Mouse (Mus musculus): ENCODE data around the gene Smyd3. TPM values are rescaled to one million over a fixed set of nuclear protein-coding genes. Genes with fewer than 3 reads are reported as not detected.
A peak's percentile ranks its signal among the peaks of the same experiment; 100 is the strongest.

Gene Smyd3
- polyA plus RNA-seq, 1 experiment from 2014 or later = 24.0 TPM

DNA sequence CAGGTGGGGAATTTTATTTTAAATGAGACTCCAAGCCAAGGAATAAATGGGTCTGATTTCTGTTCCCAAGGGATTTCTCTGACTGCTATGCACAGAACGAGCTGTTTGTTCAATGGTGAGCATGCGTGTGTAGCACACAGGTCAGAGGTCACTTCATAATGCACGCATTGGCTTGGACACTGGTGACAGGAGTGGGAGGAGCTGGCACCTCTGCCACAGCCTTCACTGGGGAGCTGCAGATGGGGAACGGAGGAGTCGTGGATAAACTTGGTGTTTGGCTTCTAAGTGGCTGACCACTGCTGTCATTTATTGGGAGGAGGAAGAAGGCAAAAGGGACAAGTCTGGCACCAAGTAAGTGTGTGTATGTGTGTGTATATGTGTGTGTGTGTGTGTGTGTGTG lies 421.5 kb downstream of the Smyd3 start:
- H3K27ac ChIP-seq (ENCODE audit: low read length) = peak overlapping the region; percentile 44; the same call in 1 of the 2 replicates
- no peak overlapping the region for H3K4me3 ChIP-seq (ENCODE audit: low read depth, low read length)
- WGBS = 31% methylated on average over 5 of the region's 5 CpGs
- no peak overlapping the region for H3K9ac ChIP-seq (replicated peaks; ENCODE audit: low read depth, low read length)
- no peak overlapping the region for H3K4me2 ChIP-seq (replicated peaks; ENCODE audit: low read depth, low read length)
- H3K36me3 ChIP-seq (ENCODE audit: control insufficient read depth, insufficient read depth, low read length) = no peaks in the 10 kb centered on the region
- no peaks in the 10 kb centered on the region for H3K27me3 ChIP-seq (ENCODE audit: control insufficient read depth, insufficient read depth, low read length)
- H3K4me1 ChIP-seq (ENCODE audit: control insufficient read depth, insufficient read depth, low read length) = peaks cover 12% of the 10 kb centered on the region; the same call in 1 of the 2 replicates
- no peak for ATAC-seq (ENCODE audit: insufficient number of reproducible peaks, insufficient read depth, low FRiP score, low read depth)
- no peaks in the 10 kb centered on the region for H3K9me3 ChIP-seq (ENCODE audit: control insufficient read depth, low read depth, low read length)

DNA sequence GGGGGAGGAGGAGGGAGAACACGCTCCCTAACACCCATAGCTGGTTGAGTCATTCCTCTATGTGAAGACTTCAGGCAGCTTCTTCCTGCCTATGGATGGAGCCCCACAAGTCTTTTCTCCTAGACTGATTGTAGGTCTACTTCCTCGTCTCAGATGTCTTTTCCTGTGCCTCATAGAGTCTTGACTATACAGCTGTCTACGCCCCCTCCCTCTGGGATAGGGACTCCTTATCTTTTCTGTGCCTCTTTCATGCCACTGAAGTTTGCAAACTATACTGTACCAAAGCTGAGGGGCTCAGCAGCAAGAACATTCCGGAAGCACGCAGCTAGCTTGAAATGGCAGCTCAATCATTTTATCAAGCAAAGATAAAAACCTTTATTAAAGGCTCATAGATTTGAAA lies 428.7 kb downstream of the Smyd3 start:
- WGBS = 84% methylated on average over 5 of the region's 5 CpGs
- Histone ChIP-seq H3K27ac (ENCODE audit: low read length) (no peak overlapping the region), H3K4me1 (ENCODE audit: control insufficient read depth, insufficient read depth, low read length) (peaks cover 4% of the 10 kb centered on the region; the same call in 1 of the 2 replicates), H3K4me3 (ENCODE audit: low read depth, low read length) (no peak overlapping the region), H3K36me3 (ENCODE audit: control insufficient read depth, insufficient read depth, low read length) (no peaks in the 10 kb centered on the region), H3K27me3 (ENCODE audit: control insufficient read depth, insufficient read depth, low read length) (no peaks in the 10 kb centered on the region), H3K4me2 (replicated peaks; ENCODE audit: low read depth, low read length) (no peak overlapping the region), H3K9ac (replicated peaks; ENCODE audit: low read depth, low read length) (no peak overlapping the region), H3K9me3 (ENCODE audit: control insufficient read depth, low read depth, low read length) (no peaks in the 10 kb centered on the region)
- ATAC-seq (ENCODE audit: insufficient number of reproducible peaks, insufficient read depth, low FRiP score, low read depth) = no peak

- H3K4me3 ChIP-seq (ENCODE audit: low read depth, low read length) = no peak overlapping the region
Measured at GRCm38 (mm10) chr1:179087033-179087998, 430.5 kb downstream of the Smyd3 start.

DNA sequence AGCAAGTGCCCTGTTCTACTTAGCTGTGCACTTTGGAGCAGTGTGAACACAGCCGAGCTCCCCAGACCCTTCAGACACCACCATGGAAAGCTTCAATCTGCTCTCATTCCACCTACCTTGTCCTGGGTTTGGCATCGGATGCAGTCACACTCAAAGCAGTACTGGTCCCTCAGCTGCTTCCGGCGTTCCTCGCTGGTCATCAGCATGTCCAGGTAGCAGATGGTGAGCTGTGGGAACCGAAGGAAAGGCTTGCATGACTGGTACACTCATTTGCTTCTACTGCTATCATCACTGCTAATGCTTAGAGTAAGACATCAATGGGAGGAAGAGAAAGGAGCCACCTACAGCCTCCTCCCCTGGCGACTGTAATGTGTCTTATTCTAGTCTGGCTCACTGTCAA lies 431.6 kb downstream of the Smyd3 start:
- Histone ChIP-seq H3K9me3 (ENCODE audit: control insufficient read depth, low read depth, low read length) (no peaks in the 10 kb centered on the region), H3K4me3 (ENCODE audit: low read depth, low read length) (no peak overlapping the region), H3K27ac (ENCODE audit: low read length) (no peak overlapping the region), H3K4me1 (ENCODE audit: control insufficient read depth, insufficient read depth, low read length) (peaks cover 5% of the 10 kb centered on the region; the same call in 1 of the 2 replicates), H3K4me2 (replicated peaks; ENCODE audit: low read depth, low read length) (no peak overlapping the region), H3K36me3 (ENCODE audit: control insufficient read depth, insufficient read depth, low read length) (no peaks in the 10 kb centered on the region), H3K9ac (replicated peaks; ENCODE audit: low read depth, low read length) (no peak overlapping the region), H3K27me3 (ENCODE audit: control insufficient read depth, insufficient read depth, low read length) (no peaks in the 10 kb centered on the region)
- WGBS = 89% methylated on average over 7 of the region's 7 CpGs
- no peak for ATAC-seq (ENCODE audit: insufficient number of reproducible peaks, insufficient read depth, low FRiP score, low read depth)

More at GRCm38 (mm10) chr1:179087033-179087998, 430.5 kb downstream of the Smyd3 start:
- no peak overlapping the region for H3K4me2 ChIP-seq (replicated peaks; ENCODE audit: low read depth, low read length)
- no peak for ATAC-seq (ENCODE audit: insufficient number of reproducible peaks, insufficient read depth, low FRiP score, low read depth)
- H3K9ac ChIP-seq (replicated peaks; ENCODE audit: low read depth, low read length) = no peak overlapping the region
- H3K9me3 ChIP-seq (ENCODE audit: control insufficient read depth, low read depth, low read length) = no peaks in the 10 kb centered on the region
- peaks cover 5% of the 10 kb centered on the region; the same call in 1 of the 2 replicates for H3K4me1 ChIP-seq (ENCODE audit: control insufficient read depth, insufficient read depth, low read length)
- 54% methylated on average over 6 of the region's 6 CpGs for WGBS
- no peaks in the 10 kb centered on the region for H3K36me3 ChIP-seq (ENCODE audit: control insufficient read depth, insufficient read depth, low read length)
- H3K27ac ChIP-seq (ENCODE audit: low read length) = no peak overlapping the region
- no peaks in the 10 kb centered on the region for H3K27me3 ChIP-seq (ENCODE audit: control insufficient read depth, insufficient read depth, low read length)

DNA sequence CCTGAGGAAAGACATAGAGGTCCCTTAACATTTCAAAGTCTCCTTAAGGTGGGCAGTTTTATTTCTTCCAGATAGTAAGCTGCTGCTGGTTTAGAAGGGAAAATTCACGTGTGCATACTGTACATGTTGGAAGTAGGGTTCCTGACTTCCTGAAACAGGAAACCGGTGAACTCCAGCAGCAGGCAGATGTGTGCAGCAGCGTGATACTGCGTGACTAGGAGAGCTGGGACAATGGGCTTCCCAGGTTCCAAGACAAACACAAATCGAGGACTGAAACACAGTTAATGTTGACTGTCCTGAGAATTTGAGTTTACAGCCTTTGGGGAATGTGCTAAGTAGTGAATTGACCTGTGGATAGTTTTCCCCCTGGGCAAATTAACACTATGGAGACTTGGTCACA lies 434.7 kb downstream of the Smyd3 start:
- Histone ChIP-seq H3K9me3 (ENCODE audit: control insufficient read depth, low read depth, low read length) (no peaks in the 10 kb centered on the region), H3K4me2 (replicated peaks; ENCODE audit: low read depth, low read length) (no peak overlapping the region), H3K27me3 (ENCODE audit: control insufficient read depth, insufficient read depth, low read length) (no peaks in the 10 kb centered on the region), H3K4me3 (ENCODE audit: low read depth, low read length) (no peak overlapping the region), H3K36me3 (ENCODE audit: control insufficient read depth, insufficient read depth, low read length) (no peaks in the 10 kb centered on the region), H3K27ac (ENCODE audit: low read length) (no peak overlapping the region), H3K9ac (replicated peaks; ENCODE audit: low read depth, low read length) (no peak overlapping the region), H3K4me1 (ENCODE audit: control insufficient read depth, insufficient read depth, low read length) (peaks cover 5% of the 10 kb centered on the region; the same call in 1 of the 2 replicates)
- 44% methylated on average over 5 of the region's 5 CpGs for WGBS
- no peak for ATAC-seq (ENCODE audit: insufficient number of reproducible peaks, insufficient read depth, low FRiP score, low read depth)

- 77% methylated on average over 7 of the region's 7 CpGs for WGBS
- ATAC-seq (ENCODE audit: insufficient number of reproducible peaks, insufficient read depth, low FRiP score, low read depth) = no peak
- no peaks in the 10 kb centered on the region for H3K27me3 ChIP-seq (ENCODE audit: control insufficient read depth, insufficient read depth, low read length)
- no peak overlapping the region for H3K4me3 ChIP-seq (ENCODE audit: low read depth, low read length)
- H3K4me1 ChIP-seq (ENCODE audit: control insufficient read depth, insufficient read depth, low read length) = no peaks in the 10 kb centered on the region
- H3K36me3 ChIP-seq (ENCODE audit: control insufficient read depth, insufficient read depth, low read length) = no peaks in the 10 kb centered on the region
- no peaks in the 10 kb centered on the region for H3K9me3 ChIP-seq (ENCODE audit: control insufficient read depth, low read depth, low read length)
- H3K9ac ChIP-seq (replicated peaks; ENCODE audit: low read depth, low read length) = no peak overlapping the region
- no peak overlapping the region for H3K4me2 ChIP-seq (replicated peaks; ENCODE audit: low read depth, low read length)
- H3K27ac ChIP-seq (ENCODE audit: low read length) = no peak overlapping the region
Measured at GRCm38 (mm10) chr1:179073846-179074245, 444.0 kb downstream of the Smyd3 start.

- no peaks in the 10 kb centered on the region for H3K4me1 ChIP-seq (ENCODE audit: control insufficient read depth, insufficient read depth, low read length)
Measured at GRCm38 (mm10) chr1:179072935-179073654, 444.7 kb downstream of the Smyd3 start.

DNA sequence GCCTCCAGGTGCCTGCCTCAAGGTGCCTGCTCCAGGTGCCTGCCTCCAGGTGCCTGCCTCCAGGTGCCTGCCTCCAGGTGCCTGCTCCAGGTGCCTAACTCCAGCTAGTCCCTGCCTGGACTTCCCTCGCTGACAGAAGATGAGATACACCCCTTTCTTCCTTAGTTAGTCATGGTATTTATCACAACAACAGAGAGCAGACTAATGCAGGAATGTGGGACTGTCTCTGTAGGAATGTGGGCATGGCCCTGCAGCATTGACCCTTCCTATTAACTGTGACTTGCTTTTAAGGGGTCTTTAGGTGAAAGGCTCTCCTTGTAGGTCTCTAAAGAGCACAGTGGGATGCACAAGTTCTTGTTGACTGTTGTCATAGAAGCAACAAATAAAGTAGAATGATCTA lies 445.4 kb downstream of the Smyd3 start:
- Histone ChIP-seq H3K4me1 (ENCODE audit: control insufficient read depth, insufficient read depth, low read length) (no peaks in the 10 kb centered on the region), H3K27me3 (ENCODE audit: control insufficient read depth, insufficient read depth, low read length) (no peaks in the 10 kb centered on the region), H3K27ac (ENCODE audit: low read length) (no peak overlapping the region), H3K9me3 (ENCODE audit: control insufficient read depth, low read depth, low read length) (no peaks in the 10 kb centered on the region), H3K4me3 (ENCODE audit: low read depth, low read length) (no peak overlapping the region), H3K9ac (replicated peaks; ENCODE audit: low read depth, low read length) (no peak overlapping the region), H3K36me3 (ENCODE audit: control insufficient read depth, insufficient read depth, low read length) (no peaks in the 10 kb centered on the region), H3K4me2 (replicated peaks; ENCODE audit: low read depth, low read length) (no peak overlapping the region)
- ATAC-seq (ENCODE audit: insufficient number of reproducible peaks, insufficient read depth, low FRiP score, low read depth) = no peak
- WGBS = 47% methylated on average over 1 of the region's 1 CpGs

More at GRCm38 (mm10) chr1:179072935-179073654, 444.7 kb downstream of the Smyd3 start:
- no peaks in the 10 kb centered on the region for H3K36me3 ChIP-seq (ENCODE audit: control insufficient read depth, insufficient read depth, low read length)
- H3K9me3 ChIP-seq (ENCODE audit: control insufficient read depth, low read depth, low read length) = no peaks in the 10 kb centered on the region
- no peaks in the 10 kb centered on the region for H3K27me3 ChIP-seq (ENCODE audit: control insufficient read depth, insufficient read depth, low read length)
- H3K27ac ChIP-seq (ENCODE audit: low read length) = no peak overlapping the region
- H3K4me2 ChIP-seq (replicated peaks; ENCODE audit: low read depth, low read length) = no peak overlapping the region
- WGBS = 76% methylated on average over 11 of the region's 11 CpGs
- H3K9ac ChIP-seq (replicated peaks; ENCODE audit: low read depth, low read length) = no peak overlapping the region
- ATAC-seq (ENCODE audit: insufficient number of reproducible peaks, insufficient read depth, low FRiP score, low read depth) = no peak
- H3K4me3 ChIP-seq (ENCODE audit: low read depth, low read length) = no peak overlapping the region

Data from stomach, embryonic 14.5 days (tissue).